Mouse (Mus musculus): ENCODE measurements around the gene Usf2.

The Usf2 gene

DNA sequence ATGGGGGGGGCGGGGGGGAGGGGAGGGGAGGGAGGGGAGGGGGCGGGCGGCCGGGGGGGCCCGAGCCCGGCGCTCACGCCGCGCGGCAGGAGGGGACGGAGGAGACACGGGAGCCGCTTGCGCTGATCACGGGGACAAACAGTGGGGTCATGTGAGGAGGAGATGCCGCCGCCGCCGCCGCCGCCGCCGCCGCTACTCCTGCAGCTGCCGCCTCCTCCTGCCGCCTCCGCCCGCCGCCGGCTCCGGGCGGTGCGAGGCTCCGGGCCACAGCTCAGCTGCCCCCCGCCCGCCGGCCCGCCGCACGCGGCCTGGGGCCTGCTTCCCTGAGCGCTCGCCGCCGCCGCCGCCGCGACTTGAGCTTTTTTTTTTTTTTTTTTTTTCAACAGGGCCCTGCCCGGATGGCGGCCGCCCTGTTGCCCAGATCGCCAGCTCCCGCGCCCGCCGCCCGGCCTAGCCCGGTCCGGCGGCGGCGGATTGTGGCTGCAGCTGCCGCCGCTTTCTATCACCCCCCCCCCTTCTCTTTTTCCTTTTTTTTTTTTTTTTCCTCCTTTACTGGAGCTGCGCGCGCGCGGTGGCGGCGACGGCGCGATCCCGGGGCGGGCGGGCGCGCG lies at the start of gene Usf2:
Gene Usf2 (minus strand): TSS at position 48 of the 611 bp plus-strand sequence.
- DNase-seq (ENCODE audit: low read depth, low spot score), result peak; percentile 62

GRCm38 (mm10) chr7:31002650-31003049 lies 46.0 kb upstream of the Usf2 start:
- DNase-seq (ENCODE audit: low read depth, low spot score), result no peak

- DNase-seq (ENCODE audit: low read depth, low spot score), result peak; percentile 61
Measured at GRCm38 (mm10) chr7:31000505-31001020, 44.0 kb upstream of the Usf2 start.

DNA sequence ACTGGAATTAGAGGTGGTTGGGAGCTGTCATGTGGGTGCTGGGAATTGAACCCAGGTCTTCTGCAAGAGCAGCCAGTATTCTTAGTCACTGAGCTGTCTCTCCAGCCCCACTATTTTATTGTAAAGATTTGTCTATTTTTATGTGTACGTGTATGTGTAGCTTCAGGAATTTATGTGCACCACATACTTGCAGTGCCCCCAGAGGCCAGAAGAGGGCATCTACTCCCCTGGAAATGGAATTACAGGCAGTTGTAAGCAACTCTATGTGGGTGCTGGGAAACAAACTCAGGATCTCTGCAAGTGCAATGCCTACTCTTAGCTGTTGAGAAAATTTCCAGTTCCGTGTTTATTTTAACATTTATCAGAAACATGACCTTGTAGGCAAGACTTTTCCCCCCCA lies 39.9 kb upstream of the Usf2 start:
- peak; percentile 3 for DNase-seq (ENCODE audit: low read depth, low spot score)

DNA sequence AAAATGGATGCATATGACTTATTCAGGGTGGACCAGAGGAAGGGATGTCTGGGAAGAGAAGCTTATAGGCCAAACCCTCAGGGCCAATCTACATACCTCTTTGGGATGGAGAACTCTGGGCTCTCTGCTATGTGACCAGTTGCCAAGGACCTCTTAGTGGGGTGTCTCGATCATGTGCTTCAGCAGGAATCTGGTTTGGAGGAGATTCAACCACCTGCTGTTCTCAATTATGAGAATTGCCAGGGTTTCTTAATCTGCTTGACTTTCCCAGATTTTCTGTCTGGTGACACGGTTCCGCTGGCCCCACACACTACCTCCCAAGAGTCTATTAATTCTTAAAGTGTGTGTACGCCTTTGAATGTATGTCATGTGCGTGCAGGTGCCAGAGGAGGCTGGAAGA lies 37.4 kb upstream of the Usf2 start:
- DNase-seq (ENCODE audit: low read depth, low spot score), result no peak

- DNase-seq (ENCODE audit: low read depth, low spot score), result no peak
Measured at GRCm38 (mm10) chr7:30992148-30992547, 35.5 kb upstream of the Usf2 start.

DNA sequence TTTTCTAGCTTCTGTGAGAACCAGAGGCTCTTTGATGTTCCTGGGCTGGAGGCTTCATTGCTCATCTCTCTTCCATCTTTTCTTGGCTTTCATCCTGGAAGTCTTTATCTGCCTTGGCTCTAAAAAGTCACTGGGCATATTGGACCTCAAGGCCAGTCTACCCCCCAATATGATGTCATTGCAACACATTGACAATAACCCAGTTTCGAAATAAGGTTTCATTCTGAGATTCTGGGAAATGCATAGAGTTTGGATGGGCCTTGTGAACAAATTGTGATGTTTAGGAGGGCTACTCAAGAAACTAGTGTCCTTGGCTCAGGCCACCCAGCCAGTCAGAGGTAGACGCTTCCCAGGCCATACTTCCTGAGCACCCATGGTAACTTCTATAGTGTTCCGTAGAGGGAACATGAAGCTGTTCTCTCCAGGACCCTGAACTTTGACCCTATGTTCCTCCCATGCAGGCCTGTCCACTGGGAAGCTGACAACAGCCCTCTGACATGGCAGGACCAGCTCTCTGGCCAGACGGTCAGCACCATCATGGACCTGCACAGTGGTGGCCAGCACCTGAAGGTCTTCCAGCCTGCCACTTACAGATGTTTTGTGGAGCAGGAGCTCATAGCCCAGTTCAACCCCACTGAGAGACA lies 32.0 kb upstream of the Usf2 start:
- no peak for DNase-seq (ENCODE audit: low read depth, low spot score)

DNA sequence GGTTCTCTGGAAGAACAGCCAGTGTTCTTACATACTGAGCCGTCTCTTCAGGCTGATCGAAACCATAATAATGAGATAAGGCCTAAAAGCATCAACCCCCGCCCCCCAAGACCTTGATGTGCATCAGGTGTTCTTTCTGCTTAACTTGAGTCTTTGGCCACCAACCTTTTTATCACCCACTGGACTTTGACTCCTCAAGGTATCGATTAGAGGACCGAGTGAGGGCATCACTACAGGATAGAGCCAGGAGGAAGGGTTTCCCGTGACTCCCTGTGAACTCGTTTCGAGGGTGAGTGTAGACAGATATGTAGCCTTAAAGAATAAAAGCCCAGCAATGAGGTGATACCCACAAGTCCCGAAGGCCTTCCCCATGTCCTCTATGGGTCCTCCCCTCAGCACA lies 28.8 kb upstream of the Usf2 start:
- DNase-seq (ENCODE audit: low read depth, low spot score), result no peak

DNA sequence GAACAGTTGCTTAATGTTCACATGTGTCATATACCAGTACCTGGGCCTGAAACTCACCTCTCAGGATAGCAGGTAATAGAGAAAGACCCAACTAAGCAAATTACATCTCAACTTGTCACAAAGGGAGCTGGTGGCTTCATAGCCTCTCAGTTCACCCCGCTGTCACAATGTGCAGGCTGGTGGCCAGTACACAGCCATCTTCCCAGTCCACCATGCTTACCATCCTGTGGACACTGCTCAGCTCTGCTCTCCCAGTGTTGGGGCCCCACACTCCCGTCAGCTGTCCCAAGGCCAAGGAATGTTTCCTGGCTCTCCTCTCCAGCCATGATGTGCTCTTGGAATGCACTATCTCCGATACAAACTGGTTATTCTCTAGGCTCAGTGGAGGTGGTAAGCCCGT lies 25.1 kb upstream of the Usf2 start:
- DNase-seq (ENCODE audit: low read depth, low spot score), result no peak

GRCm38 (mm10) chr7:30973501-30974289 lies 17.1 kb upstream of the Usf2 start, which contains the start of gene Fam187b:
TSS of gene Fam187b (plus strand) at chr7:30973790.
- peak; percentile 79 for DNase-seq (ENCODE audit: low read depth, low spot score)

DNA sequence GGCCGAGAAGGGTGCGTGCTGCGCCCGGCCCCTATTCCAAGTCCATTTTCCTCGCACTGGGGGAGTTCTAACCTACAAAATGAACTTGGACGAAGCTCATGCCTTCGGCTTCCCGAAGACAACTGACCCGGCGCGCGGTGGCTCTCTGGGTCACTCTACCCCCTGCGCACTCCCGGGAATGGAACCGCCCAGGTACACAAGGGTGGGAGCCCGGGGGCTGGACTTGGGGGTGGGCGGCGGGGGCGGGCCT lies 16.6 kb upstream of the Usf2 start, which contains the start of gene Lsr:
Gene Lsr (minus strand): TSS at position 214 of the 250 bp plus-strand sequence.
- DNase-seq (ENCODE audit: low read depth, low spot score), result no peak

- DNase-seq (ENCODE audit: low read depth, low spot score), result no peak
Measured at GRCm38 (mm10) chr7:30972426-30973250, 16.0 kb upstream of the Usf2 start.

DNA sequence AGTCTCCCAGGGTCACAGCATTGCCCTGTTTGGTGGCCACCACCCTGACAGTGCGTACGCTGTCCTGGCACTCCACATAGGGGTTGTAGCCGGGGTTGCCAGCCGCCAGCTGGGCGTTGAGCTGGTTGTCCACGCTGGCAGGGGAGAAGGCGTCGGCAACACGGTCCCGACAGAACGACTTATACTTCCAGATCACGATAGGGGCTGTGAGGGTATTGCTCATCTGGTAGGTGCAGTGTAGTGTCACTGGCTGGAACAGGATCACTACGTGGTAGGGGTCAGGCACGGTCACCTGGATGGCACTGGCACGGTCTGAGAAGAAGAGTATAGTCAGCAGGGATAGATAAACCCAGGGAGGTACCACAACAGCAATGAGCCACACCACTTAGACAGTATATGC lies 15.3 kb upstream of the Usf2 start:
- no peak for DNase-seq (ENCODE audit: low read depth, low spot score)

GRCm38 (mm10) chr7:30969174-30969573 lies 12.6 kb upstream of the Usf2 start:
- no peak for DNase-seq (ENCODE audit: low read depth, low spot score)

DNA sequence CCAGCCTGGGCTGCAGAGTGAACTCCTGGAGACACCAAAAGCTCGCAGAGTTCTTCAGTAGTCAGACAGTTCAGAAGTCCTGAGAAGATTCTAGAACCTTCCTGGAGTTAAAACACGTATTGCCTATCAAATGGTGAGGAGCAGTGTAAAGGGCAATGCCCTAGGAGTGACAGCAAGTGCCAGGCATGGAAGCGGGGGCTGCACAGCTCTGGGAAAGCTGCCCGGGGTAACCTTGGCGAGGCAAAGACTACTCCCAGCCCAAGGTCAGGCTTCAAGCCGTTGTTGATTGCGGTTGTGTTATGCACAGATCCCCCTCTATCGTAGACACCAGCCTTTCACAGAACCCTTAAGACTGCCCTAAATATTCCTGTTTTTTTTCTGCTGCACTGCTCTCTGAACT lies 12.0 kb upstream of the Usf2 start:
- no peak for DNase-seq (ENCODE audit: low read depth, low spot score)

GRCm38 (mm10) chr7:30966657-30967056 lies 10.1 kb upstream of the Usf2 start:
- no peak for DNase-seq (ENCODE audit: low read depth, low spot score)

DNA sequence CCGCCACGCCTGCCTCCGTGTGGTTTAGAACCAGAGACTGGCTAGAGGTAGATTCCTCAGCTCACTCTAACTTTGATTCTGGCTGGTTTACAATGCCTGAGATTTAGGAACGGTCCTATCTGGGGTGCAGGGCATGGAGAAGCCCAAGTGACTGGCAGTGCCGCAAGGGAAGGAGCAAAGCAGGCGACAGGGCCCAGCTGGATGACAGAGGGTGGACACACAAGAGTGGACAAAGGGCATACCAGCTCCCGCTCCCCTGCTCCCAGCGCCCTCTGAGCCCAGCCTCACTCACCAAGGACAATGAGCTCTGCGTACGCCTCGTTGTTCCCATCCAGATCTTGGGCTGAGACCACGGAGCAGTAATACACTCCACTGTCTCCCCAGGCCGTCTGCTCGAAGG lies 9.1 kb upstream of the Usf2 start:
- no peak for DNase-seq (ENCODE audit: low read depth, low spot score)

DNA sequence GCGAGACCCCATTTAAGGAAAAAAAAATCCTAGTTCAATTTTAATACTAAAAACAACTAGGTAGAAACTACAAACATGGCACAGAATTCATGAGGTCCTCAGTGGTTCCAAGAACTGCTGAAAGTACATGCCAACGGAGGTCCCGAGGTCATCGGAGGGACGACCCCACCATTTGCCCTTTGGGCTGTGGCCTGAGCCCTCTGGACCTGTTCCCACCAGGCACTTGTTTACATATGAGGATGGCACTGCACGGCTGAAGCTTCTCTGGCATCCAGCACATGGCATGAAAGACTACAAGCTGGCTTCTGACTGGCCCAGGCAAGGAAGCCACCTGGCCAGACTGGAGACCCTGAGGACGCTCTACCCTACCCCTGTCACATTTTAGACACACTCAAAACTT lies 7.8 kb upstream of the Usf2 start:
- DNase-seq (ENCODE audit: low read depth, low spot score), result no peak

GRCm38 (mm10) chr7:30962862-30963261 lies 6.3 kb upstream of the Usf2 start:
- DNase-seq (ENCODE audit: low read depth, low spot score), result no peak

DNA sequence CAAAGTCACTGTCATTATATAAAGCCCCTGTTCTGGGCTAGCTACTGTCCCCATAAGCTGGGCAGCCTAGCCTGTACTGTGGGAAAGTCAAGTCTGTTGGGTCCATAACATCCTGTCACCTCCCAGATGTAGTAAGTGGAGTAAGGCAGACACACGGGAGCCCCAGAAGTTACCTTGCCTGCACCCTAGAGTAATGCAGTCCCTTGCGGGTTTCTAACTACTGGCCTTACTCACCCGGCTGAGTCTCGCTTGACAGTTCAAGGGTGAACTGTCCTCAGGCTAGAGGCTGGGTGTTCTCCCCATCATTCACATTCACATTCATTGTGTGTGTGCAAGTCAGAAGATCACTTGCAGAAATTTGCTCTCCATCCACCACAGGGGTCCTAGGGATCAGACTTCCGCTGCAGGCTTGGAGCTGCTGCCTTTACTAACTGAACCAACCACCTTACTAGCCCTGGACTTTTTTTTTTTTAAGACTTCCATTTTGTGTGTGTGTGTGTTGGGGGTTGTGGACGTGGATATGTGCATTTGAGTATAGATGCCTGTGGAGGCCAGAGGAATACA lies 3.3 kb upstream of the Usf2 start:
- DNase-seq (ENCODE audit: low read depth, low spot score), result no peak

DNA sequence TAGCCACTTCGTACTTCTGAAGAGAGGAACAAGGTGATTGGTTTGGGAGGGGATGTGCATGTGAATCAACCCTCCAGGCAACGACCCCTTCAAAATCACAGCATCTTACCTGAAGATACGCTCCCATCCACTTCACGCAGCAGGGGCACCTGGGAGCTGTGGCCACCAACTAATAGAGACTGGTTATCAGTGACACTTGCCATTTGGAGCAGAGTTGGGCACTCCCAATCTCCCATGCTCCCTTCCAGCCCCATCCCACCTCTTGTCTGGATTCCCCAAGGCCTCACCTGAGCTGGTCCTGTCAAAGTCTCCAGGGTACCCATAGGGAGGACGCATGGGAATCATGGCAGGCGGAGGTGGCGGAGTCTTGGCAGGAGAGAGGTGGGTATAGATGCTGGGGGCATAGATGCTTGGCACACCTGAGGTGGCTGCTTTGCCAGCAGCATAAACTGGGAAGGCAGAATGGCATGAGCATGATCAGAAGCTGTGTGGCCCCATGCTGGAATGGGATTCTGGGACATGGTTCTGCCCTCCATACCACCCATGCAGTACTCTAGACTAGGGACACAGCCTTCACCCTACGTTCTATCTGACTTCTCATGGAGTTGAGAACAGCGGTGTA lies 2.4 kb upstream of the Usf2 start:
- DNase-seq (ENCODE audit: low read depth, low spot score), result no peak
